Mouse (Mus musculus) liver, postnatal 0 days (tissue): ENCODE data around the gene Tnnt1.

Source experiments
- CTCF ChIP-seq: sonication (generic); IDR thresholded peaks from 2 replicates; pipeline ENCODE4 v1.5.1; 2016; ENCODE audit warnings: antibody characterized with exemption, low read depth
- EP300 ChIP-seq: IDR thresholded peaks from 2 replicates; pipeline ENCODE4 v1.6.1; 2016; ENCODE audit warnings: antibody characterized with exemption, low read depth, mild to moderate bottlenecking

- TF ChIP-seq EP300 (no peak), CTCF (no peak)
Observed at GRCm38 (mm10) chr7:4518487-4518886, 2.3 kb upstream of the Tnnt1 start.
